Mouse (Mus musculus) liver, embryonic 16.5 days (tissue): Measurements from ENCODE around the gene Wdr38. TPM values are rescaled to one million over a fixed set of nuclear protein-coding genes. Genes with fewer than 3 reads are reported as not detected.

Experiments
- ATAC-seq: fragments of 200-750 bp; cut with Nextera tagmentation; 2 replicates; pipeline ENCODE4 v1.8.0; 2017; ENCODE audit warnings: low read depth, mild to moderate bottlenecking, moderate number of reproducible peaks, moderate library complexity
- H3K27ac ChIP-seq: fragments of 300-500 bp; sonication (generic); 2 replicates; pipeline ENCODE4 v1.5.1; 2014; ENCODE audit warnings: mild to moderate bottlenecking, low read length
- H3K27me3 ChIP-seq: fragments of 300-500 bp; sonication (generic); 2 replicates; pipeline ENCODE4 v1.6.1; 2014; ENCODE audit warnings: low read depth, low read length, mixed read lengths; ENCODE audit not compliant: control insufficient read depth, insufficient read depth
- H3K36me3 ChIP-seq: fragments of 300-500 bp; sonication (generic); 2 replicates; pipeline ENCODE4 v1.6.1; 2014; ENCODE audit warnings: mild to moderate bottlenecking; ENCODE audit not compliant: control insufficient read depth, insufficient read depth
- H3K4me1 ChIP-seq: fragments of 300-500 bp; sonication (generic); 2 replicates; pipeline ENCODE4 v1.6.1; 2014; ENCODE audit warnings: low read depth, low read length, mixed read lengths; ENCODE audit not compliant: control insufficient read depth
- H3K4me2 ChIP-seq: fragments of 300-500 bp; sonication (generic); 2 replicates; pipeline ENCODE4 v1.6.1; 2014; ENCODE audit warnings: low read depth, low read length, mixed read lengths
- H3K4me3 ChIP-seq: fragments of 300-500 bp; sonication (generic); 2 replicates; pipeline ENCODE4 v1.5.1; 2014; ENCODE audit warnings: low read depth, mild to moderate bottlenecking, low read length
- H3K9ac ChIP-seq: fragments of 300-500 bp; sonication (generic); 2 replicates; pipeline ENCODE4 v1.6.1; 2014; ENCODE audit warnings: low read depth, low read length
- H3K9me3 ChIP-seq: fragments of 300-500 bp; sonication (generic); replicated peaks from 2 replicates; pipeline ENCODE4 v1.6.1; 2016; ENCODE audit warnings: low read length; ENCODE audit not compliant: control insufficient read depth
- WGBS: fragments of 180-500 bp; shearing (Covaris S2); extraction: QIAGEN DNeasy Blood & Tissue Kit; methylation state at CpG from one replicate; pipeline ENCODE4 v1.1.7; 2014; ENCODE audit not compliant: insufficient replicate concordance; 5-methylcytosine and 5-hydroxymethylcytosine counted together
- polyA plus RNA-seq: library from polyadenylated mRNA; unstranded; fragments of >200 nt; fragmentation: Nextera tagmentation; extraction: Ambion mirVana; gene quantifications from 2 replicates; pipeline ENCODE4 v1.2.1, GENCODE M21; 2015

Wdr38 gene
- polyA plus RNA-seq, 1 experiment from 2014 or later, result 0.85 TPM

DNA sequence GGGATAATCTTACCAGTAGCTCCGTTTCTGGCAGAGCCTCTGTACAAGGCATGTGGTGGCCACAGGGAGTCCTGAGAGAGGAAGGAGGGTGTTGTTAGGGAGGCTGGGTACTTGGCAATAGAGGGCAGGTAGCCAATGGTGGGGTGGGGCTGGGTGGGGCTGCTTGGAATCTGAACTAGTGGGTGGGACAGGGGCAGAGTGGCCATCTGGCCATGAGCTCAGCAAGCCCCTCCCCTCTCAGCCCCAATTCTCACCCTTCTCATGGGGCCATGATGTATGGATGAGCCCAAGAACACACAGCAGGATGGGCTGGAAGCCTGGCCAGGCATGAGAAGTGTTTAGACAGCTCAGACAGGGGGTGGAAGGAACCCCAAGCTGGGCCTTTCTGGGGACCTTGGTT, 9.9 kb upstream of the Wdr38 start:
- WGBS, result 44% methylated on average over 1 of the region's 1 CpGs
- Histone ChIP-seq H3K4me2 (no peak overlapping the region), H3K27me3 (no peaks in the 10 kb centered on the region), H3K4me3 (no peak overlapping the region), H3K9me3 (peaks cover 5% of the 10 kb centered on the region; the same call in 1 of the 2 replicates), H3K36me3 (no peaks in the 10 kb centered on the region), H3K27ac (no peak overlapping the region), H3K9ac (no peak overlapping the region), H3K4me1 (peaks cover 29% of the 10 kb centered on the region)
- ATAC-seq, result peak; percentile 17; the same call in 1 of the 2 replicates

DNA sequence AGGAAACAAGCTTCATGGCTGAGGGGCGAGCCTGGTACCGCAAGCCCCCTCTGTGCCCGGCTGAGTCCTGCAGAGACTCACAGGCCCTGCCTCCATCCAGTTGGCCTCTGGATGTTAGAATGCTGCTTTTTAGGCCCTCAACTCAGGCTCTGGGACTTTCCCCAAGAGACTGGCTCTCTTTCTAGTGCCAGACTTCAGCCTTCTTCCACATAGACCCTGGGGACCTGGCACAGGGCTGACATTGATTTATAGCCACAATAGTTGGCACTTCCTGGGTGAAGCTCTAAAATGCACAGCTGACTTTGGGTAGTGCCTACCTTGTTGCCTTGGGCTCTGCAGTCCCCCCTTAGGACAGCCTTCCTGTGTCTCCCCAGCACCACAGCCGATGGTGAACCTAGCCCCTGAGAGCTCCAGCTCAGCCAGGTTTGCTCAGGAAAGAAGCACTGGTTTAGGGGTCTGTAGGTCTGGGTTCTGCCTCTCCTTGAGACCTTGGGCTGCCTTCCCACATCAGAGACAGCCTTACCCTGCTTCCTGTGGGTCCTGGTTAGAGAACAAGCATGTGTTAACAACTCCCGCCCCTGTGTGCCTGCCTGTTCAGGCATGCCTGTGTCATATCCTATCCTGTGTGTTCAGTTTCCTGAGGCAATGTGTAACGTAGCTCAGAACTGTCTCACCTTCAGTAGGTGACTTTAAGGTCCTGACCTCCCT, 9.3 kb upstream of the Wdr38 start:
- no peaks in the 10 kb centered on the region for H3K36me3 ChIP-seq
- H3K4me1 ChIP-seq, result peaks cover 29% of the 10 kb centered on the region
- no peak overlapping the region for H3K4me2 ChIP-seq
- no peak for ATAC-seq
- 68% methylated on average over 6 of the region's 6 CpGs for WGBS
- no peak overlapping the region for H3K4me3 ChIP-seq
- H3K27me3 ChIP-seq, result no peaks in the 10 kb centered on the region
- no peak overlapping the region for H3K27ac ChIP-seq
- peaks cover 5% of the 10 kb centered on the region; the same call in 1 of the 2 replicates for H3K9me3 ChIP-seq
- no peak overlapping the region for H3K9ac ChIP-seq

DNA sequence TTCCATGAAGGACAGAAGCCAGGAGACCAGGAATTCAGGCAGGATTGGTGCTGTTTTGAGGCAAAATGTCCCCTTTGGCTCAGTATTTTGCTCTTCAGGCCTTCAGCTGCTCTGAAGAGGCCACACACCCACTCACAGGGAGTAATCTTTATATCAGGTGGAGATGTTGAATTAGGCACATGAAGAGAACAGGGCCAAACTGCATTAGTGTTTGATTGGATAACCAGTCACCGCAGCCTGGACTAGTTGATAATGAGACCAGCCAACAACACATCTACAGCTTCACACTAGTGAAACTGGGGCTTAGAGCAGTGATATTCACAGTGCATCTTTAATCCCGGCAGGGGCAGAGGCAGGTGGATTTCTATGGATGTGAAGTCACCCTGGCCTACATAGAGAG, 8.3 kb upstream of the Wdr38 start:
- H3K36me3 ChIP-seq, result no peaks in the 10 kb centered on the region
- no peak overlapping the region for H3K4me2 ChIP-seq
- no peak overlapping the region for H3K9ac ChIP-seq
- H3K4me3 ChIP-seq, result no peak overlapping the region
- 30% methylated on average over 2 of the region's 2 CpGs for WGBS
- H3K27ac ChIP-seq, result peak overlapping the region; percentile 37; the same call in 1 of the 2 replicates
- H3K27me3 ChIP-seq, result no peaks in the 10 kb centered on the region
- peaks cover 29% of the 10 kb centered on the region for H3K4me1 ChIP-seq
- ATAC-seq, result peak; percentile 85
- peaks cover under 1% of the 10 kb centered on the region; the same call in 1 of the 2 replicates for H3K9me3 ChIP-seq

DNA sequence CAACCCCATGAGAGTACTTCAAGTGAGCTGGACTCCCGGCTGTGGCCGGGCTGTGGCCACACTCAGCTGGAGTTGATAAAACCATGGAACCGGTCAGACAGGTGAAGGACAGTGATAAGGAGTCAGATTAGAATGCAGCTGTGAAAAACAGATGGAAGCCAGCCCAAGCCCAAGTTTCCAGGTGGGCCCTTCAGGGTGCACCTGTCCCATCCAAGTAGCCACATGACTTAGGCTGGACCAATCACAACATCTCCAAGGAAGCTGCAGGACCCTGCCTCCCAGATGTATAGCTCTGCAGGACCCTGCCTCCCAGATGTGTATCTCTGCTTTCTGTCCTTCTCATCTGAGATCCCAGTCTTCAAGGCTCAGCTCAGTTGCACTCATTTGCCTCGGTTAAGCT, 5.3 kb upstream of the Wdr38 start:
- Histone ChIP-seq H3K9ac (no peak overlapping the region), H3K27ac (no peak overlapping the region), H3K9me3 (no peaks in the 10 kb centered on the region), H3K4me3 (no peak overlapping the region), H3K36me3 (no peaks in the 10 kb centered on the region), H3K4me1 (peaks cover 29% of the 10 kb centered on the region), H3K27me3 (no peaks in the 10 kb centered on the region), H3K4me2 (no peak overlapping the region)
- 29% methylated on average over 4 of the region's 4 CpGs for WGBS
- no peak for ATAC-seq

DNA sequence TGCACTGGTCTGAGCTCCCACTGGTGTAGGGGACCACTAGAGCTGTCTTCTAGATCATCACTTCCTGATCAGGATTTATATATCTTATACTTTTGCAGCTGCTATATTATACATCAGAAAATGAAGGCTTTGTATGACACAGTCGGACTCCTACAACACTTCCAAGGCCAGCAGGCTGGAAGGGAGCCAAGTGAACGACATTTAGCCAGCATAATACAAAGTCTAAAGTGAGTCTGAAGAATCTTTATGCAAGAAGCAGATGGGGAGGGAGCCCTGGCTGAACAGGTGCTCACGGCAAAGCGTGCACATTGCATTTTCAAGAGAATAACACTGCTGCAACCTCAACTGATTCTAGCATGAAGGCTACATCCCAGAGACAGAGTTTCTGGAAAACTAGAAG, 4.8 kb upstream of the Wdr38 start:
- H3K9me3 ChIP-seq, result no peaks in the 10 kb centered on the region
- no peak overlapping the region for H3K4me2 ChIP-seq
- H3K36me3 ChIP-seq, result no peaks in the 10 kb centered on the region
- no peaks in the 10 kb centered on the region for H3K27me3 ChIP-seq
- H3K4me3 ChIP-seq, result no peak overlapping the region
- H3K27ac ChIP-seq, result no peak overlapping the region
- WGBS, result 66% methylated on average over 4 of the region's 4 CpGs
- no peak overlapping the region for H3K9ac ChIP-seq
- no peak for ATAC-seq
- H3K4me1 ChIP-seq, result peaks cover 26% of the 10 kb centered on the region

DNA sequence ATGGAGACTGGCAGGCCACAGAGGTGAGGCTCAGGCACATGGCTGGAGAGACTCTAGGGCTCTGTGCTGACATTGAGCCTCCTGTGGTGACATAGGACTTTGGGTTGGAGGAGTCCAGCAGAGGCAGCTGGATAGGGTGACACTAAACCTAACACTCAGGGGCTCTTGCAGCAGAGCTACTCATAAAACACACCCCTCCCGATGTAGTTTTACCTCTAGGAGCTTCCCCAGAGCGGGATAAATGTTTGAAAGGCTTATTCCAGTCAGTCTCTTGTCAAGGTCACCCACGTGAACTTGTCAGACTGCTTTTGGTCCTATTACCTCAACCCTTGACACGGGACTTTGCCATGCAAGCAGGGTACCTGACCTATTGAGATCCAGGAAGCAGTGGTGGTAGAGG, 2.1 kb downstream of the Wdr38 start:
- 42% methylated on average over 4 of the region's 4 CpGs for WGBS
- H3K4me2 ChIP-seq, result no peak overlapping the region
- peaks cover 20% of the 10 kb centered on the region for H3K36me3 ChIP-seq
- no peak overlapping the region for H3K4me3 ChIP-seq
- peak overlapping the region; percentile 10; the same call in 1 of the 2 replicates for H3K27ac ChIP-seq
- H3K9me3 ChIP-seq, result no peaks in the 10 kb centered on the region
- H3K4me1 ChIP-seq, result peaks cover 32% of the 10 kb centered on the region
- no peak for ATAC-seq
- H3K27me3 ChIP-seq, result no peaks in the 10 kb centered on the region
- no peak overlapping the region for H3K9ac ChIP-seq

DNA sequence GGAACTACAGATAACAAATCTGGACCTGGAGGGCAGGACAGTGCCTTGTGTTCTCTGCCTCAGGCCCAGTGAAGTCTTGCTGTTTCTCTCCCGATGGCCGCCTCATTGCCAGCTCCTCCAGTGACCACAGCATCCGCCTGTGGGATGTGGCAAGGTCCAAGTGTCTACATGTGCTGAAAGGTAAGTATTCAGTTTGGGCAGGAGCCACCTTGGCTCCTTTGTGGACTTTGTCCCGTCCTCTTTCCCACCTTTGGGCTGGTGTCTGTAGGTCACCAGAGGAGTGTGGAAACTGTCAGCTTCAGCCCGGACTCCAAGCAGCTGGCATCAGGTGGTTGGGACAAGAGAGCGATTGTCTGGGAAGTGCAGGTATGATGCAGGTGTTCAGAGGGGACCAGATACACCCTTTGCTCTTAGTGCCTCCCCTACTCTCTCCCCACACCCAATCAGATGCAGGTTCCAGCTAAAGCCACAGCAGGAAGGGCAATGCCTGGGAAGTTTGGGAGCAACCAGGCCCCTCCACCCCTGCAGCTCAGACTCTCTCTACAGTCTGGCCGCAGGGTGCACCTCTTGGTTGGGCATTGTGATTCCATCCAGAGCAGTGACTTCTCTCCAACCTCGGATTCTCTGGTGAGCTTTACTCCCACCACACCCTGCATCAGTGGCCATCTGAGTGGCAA, 2.8 kb downstream of the Wdr38 start:
- H3K36me3 ChIP-seq, result peaks cover 20% of the 10 kb centered on the region
- H3K4me1 ChIP-seq, result peaks cover 33% of the 10 kb centered on the region
- no peaks in the 10 kb centered on the region for H3K27me3 ChIP-seq
- H3K4me3 ChIP-seq, result no peak overlapping the region
- no peak for ATAC-seq
- no peaks in the 10 kb centered on the region for H3K9me3 ChIP-seq
- WGBS, result 50% methylated on average over 8 of the region's 8 CpGs
- no peak overlapping the region for H3K9ac ChIP-seq
- H3K4me2 ChIP-seq, result no peak overlapping the region
- H3K27ac ChIP-seq, result no peak overlapping the region

DNA sequence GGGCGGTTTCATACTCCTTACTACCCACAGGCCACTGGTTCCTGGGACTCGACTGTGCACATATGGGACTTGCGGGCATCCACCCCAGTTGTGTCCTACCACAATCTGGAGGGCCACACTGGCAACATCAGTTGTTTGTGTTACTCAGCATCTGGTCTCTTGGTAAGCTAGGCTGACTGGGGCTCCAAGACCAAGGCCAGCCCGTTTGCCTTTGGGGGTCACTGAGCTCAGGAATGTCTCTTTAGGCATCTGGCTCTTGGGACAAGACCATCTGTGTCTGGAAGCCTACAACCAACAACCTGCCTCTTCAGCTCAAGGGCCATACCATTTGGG, 3.3 kb downstream of the Wdr38 start:
- Histone ChIP-seq H3K27me3 (no peaks in the 10 kb centered on the region), H3K9me3 (no peaks in the 10 kb centered on the region), H3K9ac (no peak overlapping the region), H3K36me3 (peaks cover 20% of the 10 kb centered on the region), H3K27ac (no peak overlapping the region), H3K4me2 (no peak overlapping the region), H3K4me3 (no peak overlapping the region), H3K4me1 (peaks cover 33% of the 10 kb centered on the region)
- ATAC-seq, result no peak
- WGBS, result 70% methylated on average over 4 of the region's 4 CpGs

DNA sequence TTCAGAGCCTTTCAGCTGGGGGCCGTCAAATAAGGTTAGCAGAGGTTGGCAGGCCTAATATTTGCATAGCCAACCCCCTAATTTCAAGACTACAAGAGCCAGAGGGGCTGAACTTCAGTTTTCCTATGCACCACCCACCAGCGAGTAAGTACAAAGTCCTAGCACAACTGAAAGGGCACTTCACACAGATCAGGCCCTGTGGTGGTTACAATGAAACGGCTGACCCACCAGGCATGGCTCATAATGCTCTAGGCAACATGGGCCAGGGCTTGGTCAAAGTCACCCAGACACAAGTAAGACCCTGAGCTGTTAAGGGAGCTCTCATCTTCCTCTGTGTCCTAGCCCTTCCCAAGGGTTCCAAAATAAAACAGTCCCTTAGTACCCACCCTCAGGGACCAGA, 4.6 kb downstream of the Wdr38 start:
- no peak for ATAC-seq
- peaks cover 45% of the 10 kb centered on the region for H3K4me1 ChIP-seq
- H3K36me3 ChIP-seq, result peaks cover 20% of the 10 kb centered on the region
- H3K27ac ChIP-seq, result peak overlapping the region; percentile 51; the same call in 1 of the 2 replicates
- 0 out of 2 replicates have a peak overlapping the region, but pooled peaks have one; percentile 84 for H3K4me2 ChIP-seq
- no peak overlapping the region for H3K4me3 ChIP-seq
- H3K9me3 ChIP-seq, result no peaks in the 10 kb centered on the region
- 66% methylated on average over 3 of the region's 3 CpGs for WGBS
- H3K9ac ChIP-seq, result 0 out of 2 replicates have a peak overlapping the region, but pooled peaks have one; percentile 1
- H3K27me3 ChIP-seq, result no peaks in the 10 kb centered on the region
